Mouse (Mus musculus) thymus, adult 2 months (tissue): ENCODE measurements around the gene Ppp1r9a. TPM values are rescaled to one million over a fixed set of nuclear protein-coding genes. Genes with fewer than 3 reads are reported as not detected.

Experiments
- DNase-seq: peaks from one replicate; pipeline ENCODE4 v3.0.0; 2021
- H3K27ac ChIP-seq: fragments of 200-500 bp; 2 replicates; pipeline ENCODE4 v1.5.1; 2012; ENCODE audit warnings: low read length, control low read depth; ENCODE audit not compliant: control insufficient read depth, insufficient read depth
- H3K27me3 ChIP-seq: fragments of 200-500 bp; 2 replicates; pipeline ENCODE4 v1.6.1; 2012; ENCODE audit warnings: mild to moderate bottlenecking, low read length, moderate library complexity, mixed read lengths; ENCODE audit not compliant: control insufficient read depth, insufficient read depth
- H3K36me3 ChIP-seq: fragments of 200-500 bp; 2 replicates; pipeline ENCODE4 v1.6.1; 2012; ENCODE audit warnings: mild to moderate bottlenecking, low read length, moderate library complexity; ENCODE audit not compliant: control insufficient read depth, insufficient read depth
- H3K4me1 ChIP-seq: fragments of 200-500 bp; replicated peaks from 2 replicates; pipeline ENCODE4 v1.6.1; 2012; ENCODE audit warnings: low read length; ENCODE audit not compliant: control insufficient read depth, insufficient read depth
- H3K4me3 ChIP-seq: fragments of 200-500 bp; 2 replicates; pipeline ENCODE4 v1.5.1; 2012; ENCODE audit warnings: mild to moderate bottlenecking, low read length, control low read depth, moderate library complexity; ENCODE audit not compliant: control insufficient read depth, insufficient read depth
- CTCF ChIP-seq: fragments of 200-500 bp; IDR thresholded peaks from 2 replicates; pipeline ENCODE4 v1.5.1; 2012; ENCODE audit warnings: mild to moderate bottlenecking, control low read depth, low read length, moderate library complexity, borderline replicate concordance; ENCODE audit not compliant: control insufficient read depth, poor library complexity, insufficient read depth; ENCODE audit errors: extremely low read depth
- POLR2A ChIP-seq: fragments of 200-500 bp; IDR thresholded peaks from 2 replicates; pipeline ENCODE4 v1.6.1; 2012; ENCODE audit warnings: mild to moderate bottlenecking, low read length, control low read depth, moderate library complexity; ENCODE audit not compliant: control insufficient read depth, poor library complexity, insufficient read depth; ENCODE audit errors: extremely low read depth
- WGBS: fragments of 180-500 bp; shearing (Covaris S2); methylation state at CpG from one replicate; pipeline ENCODE4 v1.1.7; 2018; 5-methylcytosine and 5-hydroxymethylcytosine counted together
- polyA plus RNA-seq: library from polyadenylated mRNA; depleted of rRNA; stranded (reverse); fragments of >200 nt; gene quantifications from 2 replicates; pipeline ENCODE4 v1.2.3, GENCODE M21; 2012

Ppp1r9a gene
- polyA plus RNA-seq, 1 experiment = 0.92 TPM

DNA sequence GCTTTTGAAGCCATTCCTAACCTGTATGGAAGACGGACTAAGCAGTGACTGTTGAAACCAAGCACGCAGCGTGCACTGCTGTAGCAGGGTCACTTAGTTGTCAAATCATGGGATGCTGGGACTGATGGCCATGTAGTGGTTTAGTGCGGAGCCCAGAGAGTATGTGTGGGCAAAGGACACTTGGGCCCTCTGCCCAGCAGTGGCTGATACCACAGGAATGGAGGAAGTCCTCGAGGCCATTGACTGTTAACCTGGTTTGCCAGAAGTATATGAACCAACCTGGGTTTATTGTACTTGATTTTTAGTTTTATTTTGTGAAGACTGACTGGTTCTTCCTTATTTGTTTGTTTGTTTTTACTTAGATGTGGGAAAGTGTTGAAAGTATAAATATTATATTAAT is 84.4 kb downstream of the Ppp1r9a start:
- DNase-seq = no peak
- H3K4me3 ChIP-seq = no peak overlapping the region
- WGBS = 95% methylated on average over 5 of the region's 5 CpGs

GRCm38 (mm10) chr6:4988688-4989087 is 86.0 kb downstream of the Ppp1r9a start:
- no peak for TF ChIP-seq POLR2A
- no peak for TF ChIP-seq CTCF
- Histone ChIP-seq H3K36me3 (no peaks in the 10 kb centered on the region), H3K4me3 (no peak overlapping the region), H3K27me3 (no peaks in the 10 kb centered on the region), H3K27ac (no peak overlapping the region), H3K4me1 (no peaks in the 10 kb centered on the region)
- no peak for DNase-seq
- 94% methylated on average over 4 of the region's 4 CpGs for WGBS

More for the DNA sequence above, 84.4 kb downstream of the Ppp1r9a start:
- TF ChIP-seq CTCF (no peak), POLR2A (no peak)
- no peaks in the 10 kb centered on the region for H3K4me1 ChIP-seq
- no peaks in the 10 kb centered on the region for H3K36me3 ChIP-seq
- H3K27ac ChIP-seq = no peak overlapping the region
- no peaks in the 10 kb centered on the region for H3K27me3 ChIP-seq

GRCm38 (mm10) chr6:4992308-4992707 is 89.6 kb downstream of the Ppp1r9a start:
- no peak for TF ChIP-seq CTCF
- TF ChIP-seq POLR2A = no peak
- Histone ChIP-seq H3K27me3 (no peaks in the 10 kb centered on the region), H3K4me1 (no peaks in the 10 kb centered on the region), H3K36me3 (no peaks in the 10 kb centered on the region), H3K4me3 (no peak overlapping the region), H3K27ac (no peak overlapping the region)
- WGBS = 98% methylated on average over 9 of the region's 9 CpGs
- no peak for DNase-seq

DNA sequence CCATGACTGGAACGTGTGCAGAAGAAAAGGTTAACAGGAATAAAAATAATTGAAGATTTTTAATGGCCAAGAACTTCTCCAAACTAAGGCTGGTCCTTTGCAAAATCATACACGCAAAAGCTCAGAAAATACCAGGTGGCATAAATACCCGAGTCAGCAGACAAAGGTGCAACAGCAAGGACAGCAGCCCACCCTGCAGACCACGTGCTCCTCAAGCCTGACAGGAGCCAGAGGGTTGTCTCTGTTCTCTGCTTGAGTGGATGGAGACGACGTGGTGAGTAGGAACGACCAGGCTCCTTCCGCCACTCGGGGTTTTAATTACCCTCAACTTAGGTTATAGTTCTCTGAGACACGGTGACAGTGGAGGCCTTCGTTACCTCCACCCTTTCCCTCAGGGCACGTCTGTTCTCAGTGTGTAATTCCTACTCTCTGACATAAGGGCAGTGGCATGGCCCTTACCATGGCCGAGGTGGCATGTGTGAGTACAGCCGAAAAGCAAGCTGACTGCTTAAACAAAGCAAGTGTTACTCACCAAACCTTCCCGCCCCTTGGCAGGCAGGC is 91.0 kb downstream of the Ppp1r9a start:
- Histone ChIP-seq H3K36me3 (no peaks in the 10 kb centered on the region), H3K4me3 (no peak overlapping the region), H3K27ac (no peak overlapping the region), H3K27me3 (no peaks in the 10 kb centered on the region), H3K4me1 (no peaks in the 10 kb centered on the region)
- TF ChIP-seq POLR2A (no peak), CTCF (no peak)
- DNase-seq = no peak
- WGBS = 89% methylated on average over 15 of the region's 15 CpGs

DNA sequence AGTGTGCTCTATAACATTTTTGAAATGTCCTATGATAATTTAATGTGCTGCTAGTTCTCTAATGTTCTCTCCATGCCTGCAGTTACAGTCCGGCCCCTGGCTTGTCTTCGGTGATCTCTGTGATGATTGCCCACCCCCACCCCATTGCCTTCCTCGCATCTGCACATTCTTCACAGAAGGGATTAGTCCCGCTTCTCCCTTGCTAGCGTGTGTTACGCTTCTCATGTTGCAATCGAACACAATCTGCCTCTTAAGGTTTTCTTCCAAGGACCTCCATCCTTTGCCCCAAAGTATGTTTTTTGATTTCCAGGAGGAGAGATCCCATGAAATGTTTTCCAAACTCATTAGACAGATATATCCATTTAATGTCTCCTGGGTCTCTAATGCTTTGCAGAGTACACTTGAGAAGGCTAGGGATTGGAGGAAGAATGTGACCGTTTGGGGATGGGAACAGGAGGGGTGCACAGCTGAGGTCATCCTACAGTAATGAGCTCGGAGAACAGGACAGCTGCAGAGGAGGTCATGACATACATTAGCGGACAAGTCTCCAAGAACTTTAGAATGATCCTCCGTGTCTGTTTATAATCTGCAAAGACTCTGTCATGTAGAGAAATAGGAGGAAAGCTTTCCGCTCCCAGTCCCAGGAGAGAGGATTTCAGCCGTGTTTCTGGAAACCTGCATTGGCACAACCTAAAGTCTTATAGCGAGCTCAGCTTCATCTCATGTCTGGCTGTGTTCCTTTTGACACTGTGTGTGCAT is 91.6 kb downstream of the Ppp1r9a start:
- H3K27ac ChIP-seq = no peak overlapping the region
- 93% methylated on average over 14 of the region's 14 CpGs for WGBS

DNA sequence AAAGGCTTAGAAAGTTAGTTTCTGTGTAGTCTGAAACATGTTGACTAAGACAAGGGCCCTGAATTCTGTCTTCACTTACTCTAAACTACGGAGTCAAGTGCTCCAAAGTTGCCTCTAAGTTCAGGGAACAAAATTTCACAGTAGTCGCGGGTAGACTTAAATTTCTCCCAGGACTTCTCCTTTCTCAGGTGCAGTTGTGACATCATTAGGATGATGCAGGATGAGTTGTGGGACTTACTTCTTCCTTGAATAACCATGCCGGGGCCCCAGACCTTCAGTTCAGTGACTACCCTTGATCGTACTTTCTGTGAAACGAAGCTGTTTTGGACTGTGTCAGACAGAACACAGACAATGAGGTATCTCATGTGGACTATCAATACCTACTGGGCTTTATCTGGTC is 94.9 kb downstream of the Ppp1r9a start:
- 97% methylated on average over 6 of the region's 6 CpGs for WGBS
- H3K36me3 ChIP-seq = no peaks in the 10 kb centered on the region

More for the DNA sequence above, 91.6 kb downstream of the Ppp1r9a start:
- Histone ChIP-seq H3K4me3 (no peak overlapping the region), H3K27me3 (no peaks in the 10 kb centered on the region), H3K4me1 (no peaks in the 10 kb centered on the region), H3K36me3 (no peaks in the 10 kb centered on the region)
- no peak for DNase-seq
- no peak for TF ChIP-seq POLR2A
- TF ChIP-seq CTCF = no peak

GRCm38 (mm10) chr6:4998929-4999328 is 96.2 kb downstream of the Ppp1r9a start:
- Histone ChIP-seq H3K4me1 (no peaks in the 10 kb centered on the region), H3K36me3 (no peaks in the 10 kb centered on the region), H3K27me3 (no peaks in the 10 kb centered on the region), H3K4me3 (no peak overlapping the region), H3K27ac (no peak overlapping the region)
- TF ChIP-seq CTCF (no peak), POLR2A (no peak)
- 96% methylated on average over 4 of the region's 4 CpGs for WGBS
- no peak for DNase-seq

More for the DNA sequence above, 94.9 kb downstream of the Ppp1r9a start:
- no peak for DNase-seq
- Histone ChIP-seq H3K4me3 (no peak overlapping the region), H3K27ac (no peak overlapping the region), H3K4me1 (no peaks in the 10 kb centered on the region), H3K27me3 (no peaks in the 10 kb centered on the region)
- no peak for TF ChIP-seq CTCF
- TF ChIP-seq POLR2A = no peak
